Comparison of ENCODE assay signal across 22 mouse cellular contexts in the genomic region with DNA sequence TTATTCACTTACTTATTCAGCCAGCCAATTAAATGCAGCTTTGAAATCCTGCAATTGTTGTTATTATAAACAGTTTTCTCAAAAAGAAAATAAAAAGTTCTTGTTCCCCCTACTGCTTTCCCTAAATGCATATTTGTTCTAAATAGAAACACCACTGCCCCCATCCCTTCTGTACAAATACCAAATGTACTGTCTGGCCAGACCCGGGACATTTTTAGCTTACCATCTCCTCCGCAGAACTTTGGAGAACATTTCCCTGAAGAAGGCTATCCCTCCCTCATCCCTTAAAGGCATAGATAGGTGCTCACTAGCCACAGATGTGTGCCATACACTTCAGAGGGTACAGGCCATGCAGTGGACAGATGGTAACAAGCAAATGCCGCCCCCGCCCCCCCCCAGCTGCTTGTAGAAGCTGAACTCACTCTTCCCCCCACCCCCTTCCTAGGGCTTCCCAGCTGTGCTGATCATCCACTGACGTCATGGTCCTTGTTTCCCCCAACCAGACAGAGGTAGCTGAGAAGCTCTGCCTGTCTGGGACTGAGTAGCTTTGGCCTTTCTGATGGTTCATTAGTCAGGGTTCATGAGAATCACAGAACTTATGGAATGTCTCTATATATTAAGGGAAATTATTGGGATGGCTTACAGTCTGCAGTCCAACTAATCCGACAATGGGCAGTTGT.
DNase-seq lines count a peak whose midpoint lies in the region; ATAC-seq and TF ChIP-seq lines count a peak whose summit lies in the region.
"Had no signal": no experiment of that assay in that cellular context is flagged by ENCODE, and none has a peak within 500 bp of the region (broad histone marks: within the 10 kb centered on the region; RNA-seq: fewer than 3 reads in every experiment).

No protein-coding gene starts in this region.

- intact Hi-C loops in left cerebral cortex, postnatal 36 days (cut with DNase I) = loop anchor here (5.0 kb wide), 1 partner anchor 155 kb away; no protein-coding TSS in a partner anchor
- intact Hi-C loops in left cerebral cortex, postnatal 4 days (cut with DNase I) = no loop called here
- intact Hi-C loops in heart, adult 2 months (cut with DNase I) = no loop called here

- no peak overlapping the region for H3K9ac ChIP-seq in forebrain, embryonic 16.5 days (replicated peaks; ENCODE audit: low read depth, low read length)
- H3K9ac ChIP-seq in heart, adult 2 months (ENCODE audit: low read depth, low read length) = no peak overlapping the region
- H3K9ac ChIP-seq: intestine, embryonic 15.5 days; liver, embryonic 15.5 days; stomach, embryonic 15.5 days had no signal

- 58% methylated on average over 6 of the region's 6 CpGs for WGBS in forebrain, embryonic 16.5 days
- WGBS in forebrain, embryonic 10.5 days = 82% methylated on average over 6 of the region's 6 CpGs
- 66% methylated on average over 6 of the region's 6 CpGs for WGBS in heart, adult 2 months

- TF ChIP-seq POLR2A in heart, adult 2 months (IDR thresholded peaks at IDR 0.05; ENCODE audit: insufficient read depth, low read depth, low read length) = no peak

- no peaks in the 10 kb centered on the region for H3K9me3 ChIP-seq in forebrain, embryonic 16.5 days (ENCODE audit: control insufficient read depth, low read length)
- H3K9me3 ChIP-seq in forebrain, embryonic 10.5 days = no peaks in the 10 kb centered on the region
- H3K9me3 ChIP-seq: intestine, embryonic 15.5 days; limb, embryonic 10.5 days; liver, embryonic 15.5 days; stomach, embryonic 15.5 days had no signal

- no peak overlapping the region for H3K27ac ChIP-seq in forebrain, embryonic 16.5 days (ENCODE audit: low read length)
- H3K27ac ChIP-seq in forebrain, embryonic 10.5 days = no peak overlapping the region
- H3K27ac ChIP-seq in heart, adult 2 months = no peak overlapping the region
- H3K27ac ChIP-seq: intestine, embryonic 15.5 days; limb, embryonic 10.5 days; liver, embryonic 15.5 days; stomach, embryonic 15.5 days had no signal

- H3K36me3 ChIP-seq in forebrain, embryonic 16.5 days (ENCODE audit: control insufficient read depth, insufficient read depth) = no peaks in the 10 kb centered on the region
- H3K36me3 ChIP-seq in forebrain, embryonic 10.5 days (replicated peaks) = no peaks in the 10 kb centered on the region
- H3K36me3 ChIP-seq in heart, adult 2 months (ENCODE audit: control insufficient read depth, insufficient read depth, low read length) = no peaks in the 10 kb centered on the region
- H3K36me3 ChIP-seq: intestine, embryonic 15.5 days; limb, embryonic 10.5 days; liver, embryonic 15.5 days; stomach, embryonic 15.5 days had no signal

- no peak overlapping the region for H3K4me3 ChIP-seq in forebrain, embryonic 16.5 days (replicated peaks; ENCODE audit: low read length)
- no peak overlapping the region for H3K4me3 ChIP-seq in forebrain, embryonic 10.5 days
- no peak overlapping the region for H3K4me3 ChIP-seq in heart, adult 2 months
- H3K4me3 ChIP-seq: erythroblast, embryonic 14.5 days; intestine, embryonic 15.5 days; limb, embryonic 10.5 days; liver, embryonic 15.5 days; stomach, embryonic 15.5 days had no signal

- no peaks in the 10 kb centered on the region for H3K79me2 ChIP-seq in heart, adult 2 months (replicated peaks; ENCODE audit: control insufficient read depth, insufficient read depth, low read length)

- no peaks in the 10 kb centered on the region for H3K27me3 ChIP-seq in forebrain, embryonic 16.5 days (replicated peaks; ENCODE audit: control insufficient read depth, insufficient read depth, low read length)
- H3K27me3 ChIP-seq in forebrain, embryonic 10.5 days (ENCODE audit: poor library complexity, severe bottlenecking) = no peaks in the 10 kb centered on the region
- H3K27me3 ChIP-seq in heart, adult 2 months (ENCODE audit: control insufficient read depth, insufficient read depth, low read length) = no peaks in the 10 kb centered on the region
- H3K27me3 ChIP-seq: intestine, embryonic 15.5 days; liver, embryonic 15.5 days; stomach, embryonic 15.5 days had no signal

- no peak for DNase-seq in forebrain, embryonic 10.5 days (ENCODE audit: extremely low spot score, low spot score)
- DNase-seq in left cerebral cortex, postnatal 36 days (ENCODE audit: low spot score in 2 of 2) = peak; percentile 28 to 42
- DNase-seq in left cerebral cortex, postnatal 4 days = no peak
- peak; percentile 43 for DNase-seq in right cerebral cortex, adult 18-20 months
- no peak for DNase-seq in right cerebral cortex, postnatal 4 days
- no peak for DNase-seq in heart, adult 2 months
- DNase-seq: adrenal gland, postnatal 36 days; cerebellum, adult 11 months; cerebellum, adult 9-11 months; gastrocnemius, postnatal 10 days; kidney, adult 8-10 months; kidney, postnatal 10 days; liver had no signal

- H3K4me1 ChIP-seq in forebrain, embryonic 16.5 days (replicated peaks; ENCODE audit: control insufficient read depth, insufficient read depth, low read length) = no peaks in the 10 kb centered on the region; the same call in 1 of the 2 replicates
- peaks cover 15% of the 10 kb centered on the region for H3K4me1 ChIP-seq in forebrain, embryonic 10.5 days
- H3K4me1 ChIP-seq in heart, adult 2 months (ENCODE audit: control insufficient read depth, insufficient read depth, low read length) = no peaks in the 10 kb centered on the region
- H3K4me1 ChIP-seq: intestine, embryonic 15.5 days; liver, embryonic 15.5 days; stomach, embryonic 15.5 days had no signal

- peak; percentile 18; the same call in 1 of the 2 replicates for ATAC-seq in forebrain, embryonic 16.5 days
- ATAC-seq: hindbrain, embryonic 16.5 days; intestine, embryonic 15.5 days had no signal

- no peak for TF ChIP-seq CTCF in heart, adult 2 months (IDR thresholded peaks at IDR 0.05)

- no peak for TF ChIP-seq EP300 in heart, adult 2 months (IDR thresholded peaks at IDR 0.05; ENCODE audit: insufficient read depth, low read depth, low read length)

- H3K4me2 ChIP-seq in forebrain, embryonic 16.5 days (ENCODE audit: low read length) = no peak overlapping the region
- H3K4me2 ChIP-seq: heart, embryonic 11.5 days; intestine, embryonic 15.5 days; liver, embryonic 15.5 days; midbrain, embryonic 11.5 days; stomach, embryonic 15.5 days had no signal

Comparison
In these comparisons a context has a peak if more than half of its experiments do, and no peak if none do; other contexts are left out.
1. DNase-seq: peak in left cerebral cortex, postnatal 36 days (2 of 2) and right cerebral cortex, adult 18-20 months (single experiment); none in forebrain, embryonic 10.5 days (single experiment), left cerebral cortex, postnatal 4 days (single experiment), right cerebral cortex, postnatal 4 days (single experiment) and heart, adult 2 months (0 of 2).